In the genomic region with DNA sequence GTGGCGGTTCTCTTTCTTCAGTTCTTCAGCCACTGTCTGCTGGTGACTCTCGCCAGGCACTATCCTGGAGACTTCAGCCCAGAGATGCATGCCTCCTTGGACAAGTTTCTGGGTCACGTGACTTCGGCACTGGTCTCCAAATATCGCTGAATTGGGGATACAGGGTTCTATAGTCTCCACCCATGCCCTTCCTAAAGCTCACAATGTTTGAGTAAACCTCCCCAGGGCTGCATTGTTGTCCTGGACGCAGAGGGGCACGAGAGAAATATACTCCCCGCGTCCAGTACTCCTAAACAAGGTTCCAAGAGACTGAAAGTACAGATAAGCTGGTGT, we compare ENCODE assay signal across 11 mouse cellular contexts. TPM values are rescaled to one million over a fixed set of nuclear protein-coding genes. Genes with fewer than 3 reads are reported as not detected.
DNase-seq lines count a peak whose midpoint lies in the region; ATAC-seq lines count a peak whose summit lies in the region.
"Had no signal": no experiment of that assay in that cellular context is flagged by ENCODE, and none has a peak within 500 bp of the region (broad histone marks: within the 10 kb centered on the region; RNA-seq: fewer than 3 reads in every experiment).

No protein-coding gene starts in this region.

- no peak for DNase-seq in heart, postnatal 25 days (ENCODE audit: low spot score)
- DNase-seq in spleen, postnatal 10 days (ENCODE audit: low spot score in 2 of 2) = peak; percentile 59 to 70
- DNase-seq in spleen, postnatal 36 days (ENCODE audit: low spot score in 2 of 2) = no peak
- no peak for DNase-seq in adipocyte (ENCODE audit: low spot score)
- no peak for DNase-seq in ovary, postnatal 10 days (ENCODE audit: low spot score)

- H3K9ac ChIP-seq in heart, embryonic 13.5 days = peak overlapping the region; percentile 59; the same call in 1 of the 2 replicates
- no peak overlapping the region for H3K9ac ChIP-seq in forebrain, embryonic 15.5 days (replicated peaks)
- no peak overlapping the region for H3K9ac ChIP-seq in neural tube, embryonic 15.5 days (replicated peaks)

- no peak for ATAC-seq in heart, embryonic 13.5 days (ENCODE audit: extremely low read depth, insufficient number of reproducible peaks, low FRiP score, low TSS enrichment)
- ATAC-seq in forebrain, embryonic 15.5 days (replicated peaks) = no peak
- ATAC-seq in neural tube, embryonic 15.5 days (ENCODE audit: low FRiP score) = no peak

- peak overlapping the region; percentile 46; the same call in 1 of the 2 replicates for H3K27ac ChIP-seq in heart, embryonic 13.5 days (replicated peaks)
- no peak overlapping the region for H3K27ac ChIP-seq in forebrain, embryonic 15.5 days (replicated peaks)
- H3K27ac ChIP-seq in neural tube, embryonic 15.5 days (replicated peaks) = no peak overlapping the region

- no peaks in the 10 kb centered on the region for H3K36me3 ChIP-seq in heart, embryonic 13.5 days
- H3K36me3 ChIP-seq in forebrain, embryonic 15.5 days = no peaks in the 10 kb centered on the region
- no peaks in the 10 kb centered on the region for H3K36me3 ChIP-seq in neural tube, embryonic 15.5 days

- intact Hi-C loops in heart, postnatal 25 days (cut with DNase I) = loop anchor here (2.0 to 5.0 kb wide), 2 partner anchors 35 to 105 kb away; no protein-coding TSS in a partner anchor

- peak overlapping the region; percentile 40 for H3K4me3 ChIP-seq in heart, embryonic 13.5 days
- peak overlapping the region; percentile 37; the same call in 1 of the 2 replicates for H3K4me3 ChIP-seq in forebrain, embryonic 15.5 days
- no peak overlapping the region for H3K4me3 ChIP-seq in neural tube, embryonic 15.5 days (replicated peaks)

- H3K9me3 ChIP-seq in heart, embryonic 13.5 days = no peaks in the 10 kb centered on the region
- H3K9me3 ChIP-seq in forebrain, embryonic 15.5 days = no peaks in the 10 kb centered on the region
- no peaks in the 10 kb centered on the region for H3K9me3 ChIP-seq in neural tube, embryonic 15.5 days (replicated peaks)

- peaks cover 27% of the 10 kb centered on the region for H3K27me3 ChIP-seq in heart, embryonic 13.5 days (replicated peaks)
- no peaks in the 10 kb centered on the region; the same call in 1 of the 2 replicates for H3K27me3 ChIP-seq in forebrain, embryonic 15.5 days
- H3K27me3 ChIP-seq in neural tube, embryonic 15.5 days (replicated peaks) = no peaks in the 10 kb centered on the region; the same call in 1 of the 2 replicates

- no peaks in the 10 kb centered on the region for H3K4me1 ChIP-seq in heart, embryonic 13.5 days
- H3K4me1 ChIP-seq in forebrain, embryonic 15.5 days = no peaks in the 10 kb centered on the region
- no peaks in the 10 kb centered on the region for H3K4me1 ChIP-seq in neural tube, embryonic 15.5 days

- H3K4me2 ChIP-seq in heart, embryonic 13.5 days = peak overlapping the region; percentile 66
- H3K4me2 ChIP-seq in forebrain, embryonic 15.5 days (replicated peaks) = peak overlapping the region; percentile 50
- peak overlapping the region; percentile 64 for H3K4me2 ChIP-seq in neural tube, embryonic 15.5 days

- 55% methylated on average over 9 of the region's 9 CpGs for WGBS in heart, embryonic 13.5 days
- WGBS in forebrain, embryonic 15.5 days = 70% methylated on average over 9 of the region's 9 CpGs
- 68% methylated on average over 9 of the region's 9 CpGs for WGBS in neural tube, embryonic 15.5 days

RNA-seq across cellular contexts. Expression of a gene that starts 0.7 kb away (rescaled TPM):
- 9.6 and 10.0 TPM in 2 replicates for polyA plus RNA-seq in heart, embryonic 13.5 days (2015; fragmentation: Nextera tagmentation; extraction: Ambion mirVana)
- 1 to 10 TPM in 1 of 2 experiments, under 1 TPM in 1; 0.70 to 1.9 TPM for total RNA-seq in heart, postnatal 25 days (2021)
- 1.6 and 2.5 TPM in 2 replicates for polyA plus RNA-seq in forebrain, embryonic 15.5 days (2015; fragmentation: Nextera tagmentation; extraction: Ambion mirVana)
- polyA plus RNA-seq in neural tube, embryonic 15.5 days (2015; fragmentation: Nextera tagmentation; extraction: Ambion mirVana) = 0.93 and 1.1 TPM in 2 replicates
- total RNA-seq: adrenal gland, adult 18-20 months had no signal
- polyA plus RNA-seq: large intestine, adult 2 months had no signal

RNA-seq across cellular contexts. Expression of a gene that starts 4.1 kb away (rescaled TPM):
- 17,648 and 28,254 TPM in 2 replicates for polyA plus RNA-seq in heart, embryonic 13.5 days (2015; fragmentation: Nextera tagmentation; extraction: Ambion mirVana)
- over 10,000 TPM in 1 of 2 experiments, 1,000 to 10,000 TPM in 1; 9,129 to 20,531 TPM for total RNA-seq in heart, postnatal 25 days (2021)
- 2,103 and 2,256 TPM in 2 replicates for polyA plus RNA-seq in forebrain, embryonic 15.5 days (2015; fragmentation: Nextera tagmentation; extraction: Ambion mirVana)
- 2,622 and 3,044 TPM in 2 replicates for polyA plus RNA-seq in neural tube, embryonic 15.5 days (2015; fragmentation: Nextera tagmentation; extraction: Ambion mirVana)

RNA-seq across cellular contexts. Expression of a gene that starts 8.8 kb away (rescaled TPM):
- polyA plus RNA-seq in heart, embryonic 13.5 days (2015; fragmentation: Nextera tagmentation; extraction: Ambion mirVana) = 42,363 and 67,294 TPM in 2 replicates
- over 10,000 TPM in 1 of 2 experiments, 1,000 to 10,000 TPM in 1; 8,713 to 18,074 TPM for total RNA-seq in heart, postnatal 25 days (2021)
- polyA plus RNA-seq in forebrain, embryonic 15.5 days (2015; fragmentation: Nextera tagmentation; extraction: Ambion mirVana) = 5,603 and 5,963 TPM in 2 replicates
- polyA plus RNA-seq in neural tube, embryonic 15.5 days (2015; fragmentation: Nextera tagmentation; extraction: Ambion mirVana) = 6,998 and 8,084 TPM in 2 replicates

RNA-seq across cellular contexts. Expression of a gene that starts 11.3 kb away (rescaled TPM):
- 2,385 and 4,851 TPM in 2 replicates for polyA plus RNA-seq in heart, embryonic 13.5 days (2015; fragmentation: Nextera tagmentation; extraction: Ambion mirVana)
- not detected for total RNA-seq in heart, postnatal 25 days (2021)
- polyA plus RNA-seq in forebrain, embryonic 15.5 days (2015; fragmentation: Nextera tagmentation; extraction: Ambion mirVana) = 24.0 and 37.2 TPM in 2 replicates
- 33.0 and 50.2 TPM in 2 replicates for polyA plus RNA-seq in neural tube, embryonic 15.5 days (2015; fragmentation: Nextera tagmentation; extraction: Ambion mirVana)
- total RNA-seq: adrenal gland, adult 18-20 months had no signal
- polyA plus RNA-seq: large intestine, adult 2 months had no signal

RNA-seq across cellular contexts. Expression of a gene that starts 12.4 kb away (rescaled TPM):
- 4.6 and 8.0 TPM in 2 replicates for polyA plus RNA-seq in heart, embryonic 13.5 days (2015; fragmentation: Nextera tagmentation; extraction: Ambion mirVana)
- 1 to 10 TPM; 1.3 to 2.0 TPM for total RNA-seq in heart, postnatal 25 days (2021)
- polyA plus RNA-seq in forebrain, embryonic 15.5 days (2015; fragmentation: Nextera tagmentation; extraction: Ambion mirVana) = 0.69 and 1.1 TPM in 2 replicates
- 0.79 and 1.5 TPM in 2 replicates for polyA plus RNA-seq in neural tube, embryonic 15.5 days (2015; fragmentation: Nextera tagmentation; extraction: Ambion mirVana)
- total RNA-seq: adrenal gland, adult 18-20 months had no signal
- polyA plus RNA-seq: intestine, embryonic 14.5 days; large intestine, adult 2 months had no signal

Comparison
In these comparisons a context has a peak if more than half of its experiments do, and no peak if none do; other contexts are left out.
1. DNase-seq: peak in spleen, postnatal 10 days (2 of 2); none in heart, postnatal 25 days (single experiment), spleen, postnatal 36 days (0 of 2), adipocyte (single experiment) and ovary, postnatal 10 days (single experiment).
2. Peak in every context shown above with its lines, with median percentiles within 50 percentile points of each other: H3K4me2 ChIP-seq.